Mouse (Mus musculus) liver, embryonic 11.5 days (tissue): ENCODE data around the gene Slc22a12. TPM values are rescaled to one million over a fixed set of nuclear protein-coding genes. Genes with fewer than 3 reads are reported as not detected.

ENCODE experiments used
- ATAC-seq: fragments of 200-750 bp; cut with Nextera tagmentation; replicated peaks from 2 replicates; pipeline ENCODE4 v1.8.0; 2017; ENCODE audit warnings: moderate number of reproducible peaks, mild to moderate bottlenecking, moderate TSS enrichment, moderate library complexity; ENCODE audit not compliant: low FRiP score
- DNase-seq: peaks from one replicate; pipeline ENCODE4 v3.0.0-alpha.2; 2017; ENCODE audit warnings: low spot score
- H3K27ac ChIP-seq: fragments of 300-500 bp; sonication (generic); 2 replicates; pipeline ENCODE4 v1.5.1; 2014; ENCODE audit warnings: mild to moderate bottlenecking, low read depth, low read length, control low read depth
- H3K27me3 ChIP-seq: fragments of 300-500 bp; sonication (generic); replicated peaks from 2 replicates; pipeline ENCODE4 v1.6.1; 2014; ENCODE audit warnings: low read length, mixed read lengths; ENCODE audit not compliant: control insufficient read depth, insufficient read depth
- H3K36me3 ChIP-seq: fragments of 300-500 bp; sonication (generic); 2 replicates; pipeline ENCODE4 v1.6.1; 2014; ENCODE audit warnings: mild to moderate bottlenecking, low read length, moderate library complexity, mixed read lengths; ENCODE audit not compliant: control insufficient read depth, insufficient read depth
- H3K4me1 ChIP-seq: fragments of 300-500 bp; sonication (generic); replicated peaks from 2 replicates; pipeline ENCODE4 v1.6.1; 2014; ENCODE audit warnings: low read length, mixed read lengths; ENCODE audit not compliant: control insufficient read depth, insufficient read depth
- H3K4me2 ChIP-seq: fragments of 300-500 bp; sonication (generic); 2 replicates; pipeline ENCODE4 v1.6.1; 2014; ENCODE audit warnings: mild to moderate bottlenecking, control low read depth, moderate library complexity
- H3K4me3 ChIP-seq: fragments of 300-500 bp; sonication (generic); 2 replicates; pipeline ENCODE4 v1.5.1; 2014; ENCODE audit warnings: low read depth, low read length, control low read depth
- H3K9ac ChIP-seq: fragments of 300-500 bp; sonication (generic); 2 replicates; pipeline ENCODE4 v1.6.1; 2014; ENCODE audit warnings: low read depth, low read length, control low read depth
- H3K9me3 ChIP-seq: fragments of 300-500 bp; sonication (generic); 2 replicates; pipeline ENCODE4 v1.6.1; 2016; ENCODE audit warnings: low read length, inconsistent platforms, mixed read lengths; ENCODE audit not compliant: control insufficient read depth
- WGBS: fragments of 180-500 bp; shearing (Covaris S2); extraction: QIAGEN DNeasy Blood & Tissue Kit; methylation state at CpG from one replicate; pipeline ENCODE4 v1.1.7; 2014; 5-methylcytosine and 5-hydroxymethylcytosine counted together
- polyA plus RNA-seq: library from polyadenylated mRNA; unstranded; fragments of >200 nt; fragmentation: Nextera tagmentation; extraction: Ambion mirVana; gene quantifications from 2 replicates; pipeline ENCODE4 v1.2.1, GENCODE M21; 2014

Slc22a12 gene
- polyA plus RNA-seq, 1 experiment from 2014 or later, result not detected

GRCm38 (mm10) chr19:6497150-6497801 lies 45.6 kb downstream of the Slc22a12 start:
- H3K36me3 ChIP-seq, result no peaks in the 10 kb centered on the region
- no peak overlapping the region for H3K27ac ChIP-seq
- H3K9me3 ChIP-seq, result no peaks in the 10 kb centered on the region
- peaks cover 5% of the 10 kb centered on the region; the same call in 1 of the 2 replicates for H3K4me1 ChIP-seq
- H3K4me2 ChIP-seq, result peak overlapping the region; percentile 60
- DNase-seq (no peak), ATAC-seq (no peak)
- H3K9ac ChIP-seq, result no peak overlapping the region
- H3K4me3 ChIP-seq, result peak overlapping the region; percentile 50
- peaks cover 93% of the 10 kb centered on the region for H3K27me3 ChIP-seq
- WGBS, result 1% methylated on average over 24 of the region's 39 CpGs

- Histone ChIP-seq H3K4me2 (no peak overlapping the region), H3K27ac (no peak overlapping the region)
- DNase-seq, result no peak
These were observed 46.2 kb downstream of the Slc22a12 start for GRCm38 (mm10) chr19:6496462-6497149.

GRCm38 (mm10) chr19:6495714-6496113 lies 47.1 kb downstream of the Slc22a12 start:
- Histone ChIP-seq H3K9ac (no peak overlapping the region), H3K27me3 (peaks cover 87% of the 10 kb centered on the region), H3K9me3 (no peaks in the 10 kb centered on the region), H3K27ac (no peak overlapping the region), H3K4me3 (no peak overlapping the region), H3K36me3 (no peaks in the 10 kb centered on the region), H3K4me2 (no peak overlapping the region), H3K4me1 (peaks cover 2% of the 10 kb centered on the region; the same call in 1 of the 2 replicates)
- DNase-seq, result no peak
- ATAC-seq, result no peak
- 19% methylated on average over 8 of the region's 8 CpGs for WGBS

More at GRCm38 (mm10) chr19:6496462-6497149, 46.2 kb downstream of the Slc22a12 start:
- Histone ChIP-seq H3K27me3 (peaks cover 91% of the 10 kb centered on the region), H3K9me3 (no peaks in the 10 kb centered on the region), H3K36me3 (no peaks in the 10 kb centered on the region), H3K9ac (no peak overlapping the region), H3K4me3 (no peak overlapping the region), H3K4me1 (peaks cover 2% of the 10 kb centered on the region; the same call in 1 of the 2 replicates)
- 16% methylated on average over 6 of the region's 6 CpGs for WGBS
- ATAC-seq, result no peak

- Histone ChIP-seq H3K4me1 (peaks cover 2% of the 10 kb centered on the region; the same call in 1 of the 2 replicates), H3K4me3 (no peak overlapping the region), H3K4me2 (no peak overlapping the region), H3K27ac (no peak overlapping the region), H3K9ac (no peak overlapping the region), H3K36me3 (no peaks in the 10 kb centered on the region), H3K27me3 (peaks cover 76% of the 10 kb centered on the region), H3K9me3 (no peaks in the 10 kb centered on the region)
- 56% methylated on average over 18 of the region's 18 CpGs for WGBS
- no peak for ATAC-seq
- DNase-seq, result no peak
These were observed 48.2 kb downstream of the Slc22a12 start for GRCm38 (mm10) chr19:6494504-6495170.

GRCm38 (mm10) chr19:6494032-6494431 lies 48.8 kb downstream of the Slc22a12 start:
- H3K4me3 ChIP-seq, result no peak overlapping the region
- peaks cover 2% of the 10 kb centered on the region; the same call in 1 of the 2 replicates for H3K4me1 ChIP-seq
- no peak overlapping the region for H3K27ac ChIP-seq
- DNase-seq (no peak), ATAC-seq (no peak)
- H3K9me3 ChIP-seq, result no peaks in the 10 kb centered on the region
- no peak overlapping the region for H3K4me2 ChIP-seq
- peaks cover 70% of the 10 kb centered on the region for H3K27me3 ChIP-seq
- WGBS, result 59% methylated on average over 5 of the region's 7 CpGs
- H3K9ac ChIP-seq, result no peak overlapping the region
- H3K36me3 ChIP-seq, result no peaks in the 10 kb centered on the region

GRCm38 (mm10) chr19:6493219-6493618 lies 49.6 kb downstream of the Slc22a12 start:
- Histone ChIP-seq H3K36me3 (no peaks in the 10 kb centered on the region), H3K4me1 (peaks cover 2% of the 10 kb centered on the region; the same call in 1 of the 2 replicates), H3K4me2 (no peak overlapping the region), H3K9me3 (no peaks in the 10 kb centered on the region), H3K4me3 (no peak overlapping the region), H3K27ac (no peak overlapping the region), H3K27me3 (peaks cover 62% of the 10 kb centered on the region), H3K9ac (no peak overlapping the region)
- DNase-seq (no peak), ATAC-seq (no peak)
- WGBS, result 71% methylated on average over 7 of the region's 7 CpGs

- no peak for ATAC-seq
- WGBS, result 24% methylated on average over 12 of the region's 12 CpGs
These were observed 50.7 kb downstream of the Slc22a12 start for GRCm38 (mm10) chr19:6492124-6492523.

GRCm38 (mm10) chr19:6491538-6491937 lies 51.3 kb downstream of the Slc22a12 start:
- WGBS, result 76% methylated on average over 8 of the region's 8 CpGs
- ATAC-seq (no peak), DNase-seq (no peak)
- Histone ChIP-seq H3K36me3 (no peaks in the 10 kb centered on the region), H3K9ac (no peak overlapping the region), H3K27ac (no peak overlapping the region), H3K4me2 (no peak overlapping the region), H3K4me3 (no peak overlapping the region), H3K9me3 (no peaks in the 10 kb centered on the region), H3K27me3 (peaks cover 45% of the 10 kb centered on the region), H3K4me1 (no peaks in the 10 kb centered on the region)

More at GRCm38 (mm10) chr19:6492124-6492523, 50.7 kb downstream of the Slc22a12 start:
- no peak overlapping the region for H3K4me2 ChIP-seq
- no peak overlapping the region for H3K27ac ChIP-seq
- H3K4me1 ChIP-seq, result no peaks in the 10 kb centered on the region
- H3K9me3 ChIP-seq, result no peaks in the 10 kb centered on the region
- peaks cover 51% of the 10 kb centered on the region for H3K27me3 ChIP-seq
- H3K4me3 ChIP-seq, result no peak overlapping the region
- H3K9ac ChIP-seq, result no peak overlapping the region
- DNase-seq, result peak; percentile 52
- no peaks in the 10 kb centered on the region for H3K36me3 ChIP-seq
